17 mouse cellular contexts compared by ENCODE assay signal in genomic region chr11:87807433-87807832, GRCm38 (mm10). TPM values are rescaled to one million over a fixed set of nuclear protein-coding genes. Genes with fewer than 3 reads are reported as not detected.
"Had no signal": no experiment of that assay in that cellular context is flagged by ENCODE, and none has a peak within 500 bp of the region (broad histone marks: within the 10 kb centered on the region; RNA-seq: fewer than 3 reads in every experiment).

No protein-coding gene starts in this region.

- DNase-seq: retina, postnatal 1 day; right cerebral cortex, adult 18-20 months; right cerebral cortex, postnatal 14 days; right cerebral cortex, postnatal 25 days; right cerebral cortex, postnatal 4 days; spleen, adult 18-20 months; thymus, adult 18-20 months; thymus, postnatal 25 days; thymus, postnatal 36 days had no signal

- H3K36me3 ChIP-seq: neural tube, embryonic 12.5 days; neural tube, embryonic 13.5 days; neural tube, embryonic 15.5 days; stomach, embryonic 15.5 days had no signal

- H3K4me3 ChIP-seq: neural tube, embryonic 12.5 days; neural tube, embryonic 13.5 days; neural tube, embryonic 15.5 days; stomach, embryonic 15.5 days had no signal

- H3K9me3 ChIP-seq: neural tube, embryonic 12.5 days; neural tube, embryonic 13.5 days; neural tube, embryonic 15.5 days; stomach, embryonic 15.5 days had no signal

- H3K9ac ChIP-seq: neural tube, embryonic 12.5 days; neural tube, embryonic 13.5 days; neural tube, embryonic 15.5 days; stomach, embryonic 15.5 days had no signal

- H3K27ac ChIP-seq: neural tube, embryonic 12.5 days; neural tube, embryonic 13.5 days; neural tube, embryonic 15.5 days; stomach, embryonic 15.5 days; stomach, postnatal 0 days had no signal

- H3K4me2 ChIP-seq: neural tube, embryonic 12.5 days; neural tube, embryonic 13.5 days; neural tube, embryonic 15.5 days; stomach, embryonic 15.5 days had no signal

- H3K27me3 ChIP-seq: neural tube, embryonic 12.5 days; neural tube, embryonic 13.5 days; neural tube, embryonic 15.5 days; stomach, embryonic 15.5 days had no signal

- H3K4me1 ChIP-seq: stomach, embryonic 15.5 days had no signal

RNA-seq across cellular contexts. Expression of gene Mpo, which starts 14.1 kb away (rescaled TPM):
- total RNA-seq: neutrophil, adult 5-6 weeks had no signal

RNA-seq across cellular contexts. Expression of gene Lpo, which starts 20.7 kb away (rescaled TPM):
- total RNA-seq: neutrophil, adult 5-6 weeks had no signal
- polyA plus RNA-seq: small intestine, adult 2 months; urinary bladder, adult 2 months had no signal
